Mouse (Mus musculus) small intestine, adult 10 weeks (tissue): Measurements from ENCODE around the gene Dlgap3. TPM values are rescaled to one million over a fixed set of nuclear protein-coding genes. Genes with fewer than 3 reads are reported as not detected.

Source experiments
- polyA plus RNA-seq: library from polyadenylated mRNA; stranded (reverse); fragments of 350-450 nt; fragmentation: Illumina TruSeq; extraction: RNeasy Lipid Tissue Mini Kit (QIAGEN cat#74804); gene quantifications from one replicate; pipeline ENCODE4 v1.2.3, GENCODE M21; 2014; ENCODE audit warnings: low replicate concordance

Dlgap3 gene
- polyA plus RNA-seq, result not detected

GRCm38 (mm10) chr4:127168914-127169345 lies at the start of gene Dlgap3:
TSS of gene Dlgap3 (plus strand) at chr4:127169204.

GRCm38 (mm10) chr4:127123391-127123790 lies 45.6 kb upstream of the Dlgap3 start, which contains the start of gene Tmem35b:
TSS of gene Tmem35b (plus strand) at chr4:127123691.

GRCm38 (mm10) chr4:127243552-127243951 lies 74.5 kb downstream of the Dlgap3 start, which contains the start of gene Smim12:
TSS of gene Smim12 (plus strand) at chr4:127243784.

Other genes starting within 250 kb of the Dlgap3 start
- 11.4 TPM for gene Zmym4, start 201.1 kb upstream of the Dlgap3 start, polyA plus RNA-seq
- 315 TPM for gene Sfpq, start 147.9 kb upstream of the Dlgap3 start, polyA plus RNA-seq
- gene Zmym1, start 108.1 kb upstream of the Dlgap3 start, polyA plus RNA-seq, result 13.1 TPM
- 29.2 TPM for gene Zmym6, start 91.8 kb upstream of the Dlgap3 start, polyA plus RNA-seq
- gene Tmem35b, start 45.5 kb upstream of the Dlgap3 start, polyA plus RNA-seq, result 25.8 TPM
- not detected for gene Smim12, start 74.6 kb downstream of the Dlgap3 start, polyA plus RNA-seq
- not detected for gene Gja4, start 144.8 kb downstream of the Dlgap3 start, polyA plus RNA-seq
- gene Gjb3, start 161.6 kb downstream of the Dlgap3 start, polyA plus RNA-seq, result not detected
- not detected for gene Gjb4, start 184.9 kb downstream of the Dlgap3 start, polyA plus RNA-seq
- not detected for gene Gjb5, start 189.0 kb downstream of the Dlgap3 start, polyA plus RNA-seq